Mouse (Mus musculus) left cerebral cortex, adult 6 months (tissue): ENCODE measurements around the gene Krtap27-1. TPM values are rescaled to one million over a fixed set of nuclear protein-coding genes. Genes with fewer than 3 reads are reported as not detected.

Source experiments
- long read RNA-seq, 2 experiments: library from polyadenylated mRNA; unstranded; transcript quantifications; one replicate each; pipeline ENCODE4 v2.0.0; 2019 to 2020
- polyA plus RNA-seq: library from polyadenylated mRNA; unstranded; fragments of <200 nt; fragmentation: Nextera tagmentation; gene quantifications from 2 replicates; pipeline ENCODE4 v1.2.3, GENCODE M21; 2021

Gene Krtap27-1
- polyA plus RNA-seq: not detected in 2 replicates
- long read RNA-seq, experiment 1: 0 reads
- long read RNA-seq, experiment 2: 0 reads

GRCm38 (mm10) chr16:88671571-88671970 lies at the start of gene Krtap27-1:
Krtap27-1 (minus strand) TSS chr16:88671671.

GRCm38 (mm10) chr16:88707496-88708012 lies 36.1 kb upstream of the Krtap27-1 start, which contains the start of gene 2310061N02Rik:
2310061N02Rik (minus strand) TSS chr16:88707962.

DNA sequence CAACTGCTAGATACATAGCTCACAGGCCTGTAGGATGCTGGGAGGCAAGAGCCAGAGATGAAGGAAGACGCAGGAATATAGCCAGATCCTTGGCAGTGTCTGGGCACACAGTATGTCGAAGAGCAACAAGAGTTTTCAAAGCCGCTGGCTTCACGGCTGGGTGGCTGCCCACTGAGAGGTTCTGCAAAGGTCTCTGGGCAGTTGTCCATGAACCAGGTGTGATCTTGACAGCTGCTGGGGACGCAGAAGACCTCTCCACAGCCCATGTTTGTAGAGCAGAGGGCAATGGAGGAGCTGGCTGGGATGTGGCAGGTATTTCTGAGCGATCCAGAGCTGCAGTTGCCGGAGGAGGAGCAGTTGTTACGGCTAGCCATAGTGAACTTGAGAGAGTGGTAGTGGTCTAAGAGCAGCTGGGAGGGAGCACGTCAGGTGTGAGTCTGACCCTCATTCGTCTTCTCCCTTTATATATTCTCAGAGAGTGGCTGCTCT lies 24.1 kb downstream of the Krtap27-1 start, which contains the start of gene Krtap26-1:
TSS of gene Krtap26-1 (minus strand) at position 439 of the 489 bp plus-strand sequence.

DNA sequence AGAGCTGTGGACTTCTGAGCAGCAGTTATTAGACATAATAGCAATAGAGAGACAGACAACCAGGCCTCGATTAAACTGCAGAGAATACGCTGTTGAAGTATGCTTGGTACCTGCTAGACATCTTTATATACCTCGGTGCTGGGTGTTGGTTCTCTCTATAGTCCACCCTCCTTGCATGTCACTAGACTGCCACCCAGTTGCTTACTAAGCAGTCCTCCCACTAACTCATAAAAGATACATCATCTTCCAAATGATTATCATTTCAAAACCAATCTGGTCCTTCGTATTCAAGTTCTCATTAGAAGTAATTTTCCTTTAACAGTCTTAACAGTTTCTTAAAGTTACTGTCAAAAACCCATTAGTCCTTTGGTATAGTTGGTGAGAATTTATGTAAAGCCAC lies 43.9 kb downstream of the Krtap27-1 start, which contains the start of gene 2310079G19Rik:
TSS of gene 2310079G19Rik (minus strand) at position 101 of the 400 bp plus-strand sequence.

Other genes with a start within 250 kb of the Krtap27-1 start
- gene Cldn17, start 164.7 kb downstream of the Krtap27-1 start, polyA plus RNA-seq: not detected in 2 replicates
- not detected in 2 replicates for gene Cldn8, start 108.5 kb downstream of the Krtap27-1 start, polyA plus RNA-seq
- not detected in 2 replicates for gene Krtap24-1, start 59.4 kb downstream of the Krtap27-1 start, polyA plus RNA-seq
- not detected in 2 replicates for gene 2310079G19Rik, start 44.0 kb downstream of the Krtap27-1 start, polyA plus RNA-seq
- not detected in 2 replicates for gene Krtap26-1, start 23.9 kb downstream of the Krtap27-1 start, polyA plus RNA-seq
- not detected in 2 replicates for gene 2310061N02Rik, start 36.3 kb upstream of the Krtap27-1 start, polyA plus RNA-seq
- gene Krtap13-1, start 57.2 kb upstream of the Krtap27-1 start, polyA plus RNA-seq: not detected in 2 replicates
- gene Krtap13, start 80.0 kb upstream of the Krtap27-1 start, polyA plus RNA-seq: not detected in 2 replicates
- gene 2310034C09Rik, start 87.2 kb upstream of the Krtap27-1 start, polyA plus RNA-seq: not detected in 2 replicates
- gene 2310057N15Rik, start 102.5 kb upstream of the Krtap27-1 start, polyA plus RNA-seq: not detected in 2 replicates
- gene Gm5965, start 106.2 kb upstream of the Krtap27-1 start, polyA plus RNA-seq: not detected in 2 replicates
- not detected in 2 replicates for gene Gm20741, start 140.5 kb upstream of the Krtap27-1 start, polyA plus RNA-seq
- gene Krtap15, start 148.5 kb upstream of the Krtap27-1 start, polyA plus RNA-seq: not detected in 2 replicates
- not detected in 2 replicates for gene Krtap14, start 154.5 kb upstream of the Krtap27-1 start, polyA plus RNA-seq
- not detected in 2 replicates for gene Krtap19-1, start 197.7 kb upstream of the Krtap27-1 start, polyA plus RNA-seq
- gene Krtap19-2, start 202.6 kb upstream of the Krtap27-1 start, polyA plus RNA-seq: not detected in 2 replicates
- not detected in 2 replicates for gene Krtap19-3, start 206.4 kb upstream of the Krtap27-1 start, polyA plus RNA-seq
- not detected in 2 replicates for gene Krtap19-4, start 213.4 kb upstream of the Krtap27-1 start, polyA plus RNA-seq
- gene Krtap19-5, start 224.8 kb upstream of the Krtap27-1 start, polyA plus RNA-seq: not detected in 2 replicates